Mouse (Mus musculus) layer of hippocampus, adult 9-11 months (tissue): ENCODE data around the gene Txnrd1.

Source experiments
- DNase-seq: peaks from one replicate; pipeline ENCODE4 v3.0.0; 2022

The Txnrd1 gene

DNA sequence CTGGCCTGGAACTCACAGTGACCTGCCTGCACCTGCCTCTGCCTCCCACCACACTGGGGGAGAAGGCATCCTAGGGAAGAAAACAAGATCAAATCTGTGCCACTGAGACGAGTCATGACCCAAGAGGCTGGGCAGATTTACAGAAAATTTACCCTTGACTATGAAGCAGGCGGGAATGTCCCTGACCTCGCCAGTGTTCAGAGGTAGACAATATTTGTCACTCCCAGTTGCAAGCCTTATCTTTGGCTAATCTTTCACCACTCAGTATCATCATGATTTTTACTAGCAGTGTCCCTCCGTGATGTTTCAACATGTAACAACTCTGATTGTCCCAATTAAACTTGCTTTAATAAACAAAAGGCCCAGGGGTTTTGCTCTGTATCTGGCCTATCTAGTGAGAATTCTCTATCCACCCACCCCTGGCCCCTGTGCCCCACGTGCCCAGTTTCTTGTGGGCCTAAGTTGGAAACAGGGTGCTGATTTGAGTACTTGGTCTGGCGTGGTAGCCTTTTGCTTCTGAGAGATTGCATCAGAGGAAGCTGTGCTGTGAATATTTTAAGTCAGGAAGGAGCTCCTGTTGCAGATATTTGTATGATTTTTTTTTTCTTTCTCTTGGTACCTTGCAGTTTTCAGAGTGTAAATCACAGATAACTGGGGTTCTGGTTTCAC is 34.8 kb downstream of the Txnrd1 start:
- DNase-seq = no peak

DNA sequence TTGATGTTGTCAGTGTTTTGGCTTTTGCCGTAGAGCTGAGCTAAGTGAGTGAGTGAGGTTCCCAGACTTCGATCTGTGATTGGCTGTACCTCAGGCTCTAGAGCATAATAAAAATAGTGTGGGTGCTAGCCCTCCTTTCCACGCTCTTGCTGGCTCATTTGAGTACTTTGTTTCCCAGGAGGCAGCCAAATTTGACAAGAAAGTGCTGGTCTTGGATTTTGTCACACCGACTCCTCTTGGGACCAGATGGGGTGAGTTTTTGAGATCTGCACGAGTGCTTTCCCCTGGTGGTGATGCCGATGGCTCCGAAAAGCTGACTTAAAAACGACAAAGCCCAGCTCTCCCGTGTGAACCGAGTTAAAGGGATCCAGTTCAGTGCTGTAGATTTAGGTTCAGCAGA is 41.7 kb downstream of the Txnrd1 start:
- DNase-seq = no peak

DNA sequence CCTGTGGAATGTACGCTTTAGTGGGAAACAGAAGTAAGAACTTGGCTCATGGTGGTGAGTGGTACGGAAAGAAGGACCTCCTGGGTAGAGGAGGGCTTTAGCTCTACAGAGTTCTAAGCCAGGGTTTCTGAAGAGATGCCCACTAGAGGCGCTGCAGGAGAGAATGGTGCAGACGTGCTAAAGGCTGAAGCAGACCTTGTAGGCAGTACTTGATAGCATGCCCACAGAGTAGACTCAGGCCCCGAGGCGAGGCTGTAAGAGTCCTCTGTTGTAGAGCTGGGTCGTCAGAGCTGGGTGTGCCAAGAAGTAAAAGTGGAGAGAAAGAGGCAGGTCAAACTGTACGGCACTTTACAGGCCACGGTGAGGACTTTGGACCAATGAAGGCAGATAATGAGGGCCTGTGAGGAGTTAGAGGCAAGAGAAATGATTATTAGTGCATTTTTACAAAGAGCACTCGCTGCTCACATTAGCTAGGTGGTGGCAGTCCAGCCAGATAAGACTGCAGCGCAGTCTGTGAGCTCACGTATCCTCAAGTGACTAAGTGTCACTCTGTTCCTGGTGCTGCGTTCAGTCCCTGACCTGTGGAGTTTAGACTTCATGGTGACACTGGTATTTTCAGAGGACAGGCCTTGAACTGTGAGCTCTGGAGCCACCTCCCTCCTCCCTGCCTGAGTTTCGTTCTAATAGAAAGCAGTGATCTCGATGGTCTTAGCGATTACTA is 42.5 kb downstream of the Txnrd1 start:
- no peak for DNase-seq

- DNase-seq = no peak
Observed at GRCm38 (mm10) chr10:82887354-82887753, 53.6 kb downstream of the Txnrd1 start.

DNA sequence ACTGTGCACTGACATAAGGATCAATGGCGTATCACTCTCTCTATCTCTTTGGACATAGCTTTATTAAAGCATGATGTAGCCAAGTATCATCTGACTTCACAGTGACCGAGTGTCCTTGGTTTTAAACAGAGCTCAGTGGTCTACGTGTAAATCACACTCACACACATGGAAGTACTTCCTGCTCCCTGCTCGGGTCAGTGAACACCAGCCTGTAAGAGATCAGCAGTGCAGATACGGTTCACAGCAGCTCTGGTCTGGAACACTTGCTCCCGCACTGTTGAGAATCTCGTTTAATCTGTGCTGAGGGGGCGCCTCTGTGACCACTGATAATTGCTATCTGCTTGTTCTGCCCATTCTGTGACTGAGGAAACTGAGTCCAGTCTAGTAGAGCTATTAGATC is 54.8 kb downstream of the Txnrd1 start:
- DNase-seq = no peak

DNA sequence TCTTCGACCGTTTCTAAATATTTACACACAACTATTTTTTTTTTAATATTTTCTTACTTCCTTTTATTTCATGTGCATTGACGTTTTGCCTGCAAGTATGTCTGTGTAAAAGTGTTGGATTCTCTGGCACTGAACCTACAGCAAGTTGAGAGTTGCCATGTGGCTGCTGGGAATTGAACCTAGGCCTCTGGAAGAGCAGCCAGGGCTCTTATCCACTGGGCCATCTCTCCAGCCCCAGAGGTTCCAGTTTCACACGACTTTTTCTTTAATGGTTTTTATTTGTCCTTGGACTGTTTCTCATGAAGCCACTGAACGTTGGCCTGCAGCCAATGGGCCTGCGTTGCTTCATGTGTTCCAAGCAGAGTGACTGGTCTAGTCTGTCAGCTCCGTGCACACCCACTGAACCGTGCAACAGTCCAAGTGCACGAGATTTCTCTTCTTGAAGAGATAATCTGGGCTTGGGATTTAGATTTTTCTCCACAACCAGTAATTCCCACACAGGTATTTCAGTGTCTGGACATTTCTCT is 55.8 kb downstream of the Txnrd1 start:
- peak; percentile 43 for DNase-seq

DNA sequence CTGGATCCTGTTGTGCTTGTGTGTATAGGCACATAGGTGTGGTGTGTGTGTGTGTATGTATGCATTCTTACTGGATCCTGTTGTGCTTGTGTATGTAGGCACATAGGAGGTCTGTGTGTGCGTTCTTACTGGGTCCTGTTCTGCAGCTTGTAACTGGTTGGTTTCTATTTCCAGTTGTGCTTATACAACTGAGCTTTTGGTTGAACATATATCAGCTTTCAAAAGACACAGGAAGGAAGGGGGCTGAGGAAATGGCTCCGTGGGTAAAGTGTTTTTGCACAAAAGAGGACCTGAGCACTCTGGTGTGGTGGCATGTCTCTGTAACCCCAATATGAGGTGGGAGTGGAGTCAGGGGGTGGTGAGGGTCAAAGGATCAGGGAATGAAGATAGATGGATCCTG is 57.2 kb downstream of the Txnrd1 start:
- no peak for DNase-seq

DNA sequence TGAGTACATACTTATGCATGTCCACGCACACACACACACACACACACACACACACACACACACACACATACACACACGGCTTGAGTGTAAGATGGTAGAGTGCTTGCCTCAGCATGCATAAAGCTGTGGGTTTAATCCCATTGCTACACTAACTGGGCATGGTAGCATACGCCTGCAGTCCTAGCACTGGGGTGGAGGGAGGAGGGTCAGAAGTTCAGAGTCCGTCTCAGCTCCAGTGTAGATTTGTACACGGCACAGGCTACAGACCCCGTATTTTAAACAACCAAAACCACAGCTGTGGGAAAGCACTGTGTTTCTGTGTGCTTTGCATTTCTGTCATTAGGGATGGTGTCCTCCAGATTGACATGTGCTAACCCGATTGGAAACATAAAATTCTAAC is 57.7 kb downstream of the Txnrd1 start:
- no peak for DNase-seq

GRCm38 (mm10) chr10:82892442-82893055 is 58.8 kb downstream of the Txnrd1 start:
- no peak for DNase-seq

- peak; percentile 46 for DNase-seq
Observed at GRCm38 (mm10) chr10:82893872-82894650, 60.3 kb downstream of the Txnrd1 start.

DNA sequence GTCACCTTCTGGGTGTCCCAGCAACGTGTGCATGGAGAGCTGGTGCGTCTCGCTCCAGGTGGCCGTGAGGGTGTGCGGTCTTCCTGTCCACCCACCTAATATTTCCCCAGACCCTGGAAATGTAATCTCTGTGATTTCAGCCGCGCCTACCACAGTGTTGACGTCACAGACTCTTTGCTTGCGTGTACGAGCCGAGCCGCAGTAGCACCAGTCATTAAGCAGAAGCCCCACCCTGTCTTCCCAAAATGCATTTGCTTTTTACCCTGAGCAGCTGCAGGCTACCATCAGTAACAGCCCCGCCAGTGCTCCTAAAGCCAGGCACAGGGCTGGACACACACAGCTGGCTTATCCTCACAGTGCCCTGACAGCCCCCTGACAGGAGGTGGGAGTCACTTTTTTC is 64.2 kb downstream of the Txnrd1 start:
- no peak for DNase-seq

DNA sequence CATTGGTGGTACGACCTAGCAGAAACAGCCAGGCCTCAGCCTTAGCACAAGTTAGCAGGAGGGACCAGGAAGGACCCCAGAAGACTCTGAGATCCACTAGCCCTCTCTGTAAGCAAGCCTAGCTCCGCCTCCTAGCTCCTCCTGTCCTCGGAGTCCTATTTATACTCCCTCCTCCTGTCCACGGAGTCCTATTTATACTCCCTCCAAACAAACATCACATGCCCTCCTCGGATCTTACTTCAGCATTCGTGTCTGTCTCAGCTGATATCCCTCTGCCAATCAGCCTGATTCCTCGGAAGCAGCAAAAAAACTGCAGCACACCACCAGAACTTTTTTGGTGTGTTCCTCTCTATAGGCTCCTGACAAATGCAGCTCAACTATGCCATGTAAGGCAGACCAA is 65.1 kb downstream of the Txnrd1 start:
- DNase-seq = no peak

GRCm38 (mm10) chr10:82899810-82900421 is 66.2 kb downstream of the Txnrd1 start:
- DNase-seq = no peak

DNA sequence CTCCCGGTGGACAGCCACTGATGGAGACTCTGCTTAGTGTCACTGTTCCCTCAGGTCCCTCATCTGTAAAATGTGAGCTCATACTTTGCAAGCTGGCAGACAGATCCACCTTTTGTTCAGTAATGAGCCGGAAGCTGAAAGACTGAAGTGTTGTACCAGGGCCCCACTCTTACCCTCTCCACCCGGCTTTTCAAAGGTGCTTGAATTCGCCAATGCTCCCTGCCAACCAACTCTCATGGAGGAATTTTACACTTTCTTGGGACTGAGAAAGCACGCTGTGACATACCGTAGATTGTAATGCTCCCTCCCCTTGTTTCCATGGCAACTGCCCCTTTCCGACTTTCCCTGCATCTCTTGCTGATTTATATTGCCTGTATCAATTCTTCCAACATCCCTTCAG is 66.8 kb downstream of the Txnrd1 start:
- DNase-seq = no peak

GRCm38 (mm10) chr10:82901436-82901835 is 67.7 kb downstream of the Txnrd1 start:
- DNase-seq = peak; percentile 82

DNA sequence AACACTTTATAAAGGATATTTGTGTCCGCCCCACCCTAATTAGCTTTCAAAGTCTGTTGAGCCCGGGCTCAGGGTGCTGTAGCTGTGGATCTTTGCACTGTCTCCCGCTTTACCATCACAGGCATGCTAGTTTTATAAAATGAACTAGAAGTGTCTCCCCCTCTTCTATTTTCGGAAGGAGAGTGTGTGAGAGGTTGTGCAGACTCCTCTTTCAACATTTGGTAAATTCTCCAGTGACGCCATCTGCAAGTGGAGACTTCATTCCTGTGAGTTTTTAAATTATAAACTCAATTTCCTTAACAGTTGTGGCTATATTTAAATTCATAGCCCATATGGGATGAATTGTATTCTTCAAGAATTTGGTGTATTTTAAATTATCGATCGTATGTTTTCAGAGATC is 74.8 kb downstream of the Txnrd1 start:
- DNase-seq = no peak

DNA sequence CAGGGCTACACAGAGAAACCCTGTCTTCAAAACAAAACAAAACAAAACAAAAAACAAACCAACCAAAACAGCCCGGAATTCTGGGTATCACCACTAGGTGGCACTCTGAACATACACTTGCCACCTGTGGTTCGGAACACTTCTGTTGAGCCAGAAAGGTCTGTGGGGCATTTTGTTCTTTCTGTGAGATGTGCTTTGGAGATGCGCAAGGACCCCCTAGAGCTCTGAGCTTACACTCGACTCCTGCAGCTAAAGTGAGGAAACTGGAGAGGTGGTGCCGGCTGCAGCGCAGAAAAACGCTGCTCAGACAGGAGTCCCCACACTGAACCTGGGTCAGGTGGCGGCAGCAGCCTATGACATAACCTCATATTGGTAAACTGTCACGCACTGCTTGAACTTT is 75.6 kb downstream of the Txnrd1 start:
- DNase-seq = peak; percentile 45

DNA sequence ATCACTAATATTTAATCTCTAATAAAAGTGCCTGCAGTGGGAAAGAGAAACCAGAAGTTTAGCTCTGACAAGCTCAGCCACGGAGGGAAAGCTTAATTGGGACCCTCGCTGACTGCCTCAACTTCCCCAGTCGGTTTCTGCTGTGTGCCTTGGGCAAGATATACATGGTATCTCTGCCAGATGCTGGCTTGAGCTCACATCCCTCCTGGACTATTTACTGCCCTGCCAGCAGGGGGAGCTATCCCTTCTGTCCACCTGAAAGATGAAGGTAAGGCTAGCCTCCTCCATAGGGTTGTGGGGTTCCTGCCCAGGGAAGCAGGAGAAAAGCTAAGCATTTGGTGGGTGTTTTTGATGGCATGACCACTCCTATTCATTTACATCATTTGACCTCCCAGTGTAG is 76.4 kb downstream of the Txnrd1 start:
- no peak for DNase-seq

GRCm38 (mm10) chr10:82913238-82913637 is 79.5 kb downstream of the Txnrd1 start:
- DNase-seq = no peak

DNA sequence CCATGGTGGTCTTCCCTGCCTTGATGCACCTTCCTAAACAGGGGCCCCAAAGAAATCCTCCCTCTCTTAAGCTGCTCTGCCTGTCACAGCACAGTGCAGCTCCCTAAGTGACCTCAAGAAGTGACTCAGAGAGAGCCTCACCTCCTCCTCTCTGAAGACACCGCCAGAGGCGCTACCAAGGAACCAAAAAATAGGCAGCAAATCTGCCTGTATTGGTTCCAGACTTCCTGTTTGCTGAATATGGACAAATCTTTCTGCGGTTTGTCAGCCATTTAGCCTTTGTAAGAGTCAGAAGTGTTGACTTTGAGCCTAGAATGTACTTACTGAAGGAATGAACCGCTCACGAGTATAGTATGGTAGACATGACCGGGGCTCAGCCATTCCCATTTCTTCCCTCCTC is 80.0 kb downstream of the Txnrd1 start:
- no peak for DNase-seq

GRCm38 (mm10) chr10:82918675-82919074 is 84.9 kb downstream of the Txnrd1 start:
- no peak for DNase-seq

- DNase-seq = no peak
Observed at GRCm38 (mm10) chr10:82919404-82919980, 85.7 kb downstream of the Txnrd1 start.
